Mouse (Mus musculus) hindbrain, embryonic 15.5 days (tissue): Measurements from ENCODE around the gene Crtap. TPM values are rescaled to one million over a fixed set of nuclear protein-coding genes. Genes with fewer than 3 reads are reported as not detected.
A peak's percentile ranks its signal among the peaks of the same experiment; 100 is the strongest.
"Not testable (repeated sequence)": the region's sequence is repeated elsewhere in the genome, so short reads cannot be mapped to it uniquely, and the experiment has no call there.

ENCODE experiments used
- ATAC-seq: fragments of 200-750 bp; cut with Nextera tagmentation; 2 replicates; pipeline ENCODE4 v1.8.0; 2017; ENCODE audit warnings: low read depth, moderate number of reproducible peaks, moderate TSS enrichment; ENCODE audit not compliant: low FRiP score
- H3K27ac ChIP-seq: fragments of 300-500 bp; sonication (generic); replicated peaks from 2 replicates; pipeline ENCODE4 v1.5.1; 2015; ENCODE audit warnings: mild to moderate bottlenecking, inconsistent platforms
- H3K27me3 ChIP-seq: fragments of 300-500 bp; sonication (generic); 2 replicates; pipeline ENCODE4 v1.6.1; 2015; ENCODE audit warnings: control low read depth, inconsistent platforms
- H3K36me3 ChIP-seq: fragments of 300-500 bp; sonication (generic); 2 replicates; pipeline ENCODE4 v1.6.1; 2015; ENCODE audit warnings: control low read depth, inconsistent platforms
- H3K4me1 ChIP-seq: fragments of 300-500 bp; sonication (generic); replicated peaks from 2 replicates; pipeline ENCODE4 v1.6.1; 2015; ENCODE audit warnings: control low read depth, inconsistent platforms
- H3K4me2 ChIP-seq: fragments of 300-500 bp; sonication (generic); 2 replicates; pipeline ENCODE4 v1.6.1; 2015; ENCODE audit warnings: moderate library complexity, mild to moderate bottlenecking, inconsistent platforms
- H3K4me3 ChIP-seq: fragments of 300-500 bp; sonication (generic); 2 replicates; pipeline ENCODE4 v1.5.1; 2015; ENCODE audit warnings: mild to moderate bottlenecking, inconsistent platforms
- H3K9ac ChIP-seq: fragments of 300-500 bp; sonication (generic); 2 replicates; pipeline ENCODE4 v1.6.1; 2015; ENCODE audit warnings: inconsistent platforms
- H3K9me3 ChIP-seq: fragments of 300-500 bp; sonication (generic); 2 replicates; pipeline ENCODE4 v1.6.1; 2016; ENCODE audit warnings: control low read depth, inconsistent platforms
- WGBS: fragments of 180-500 bp; shearing (Covaris S2); methylation state at CpG from one replicate; pipeline ENCODE4 v1.1.7; 2015; 5-methylcytosine and 5-hydroxymethylcytosine counted together
- polyA plus RNA-seq: library from polyadenylated mRNA; unstranded; fragments of >200 nt; fragmentation: Nextera tagmentation; extraction: Ambion mirVana; gene quantifications from 2 replicates; pipeline ENCODE4 v1.2.1, GENCODE M21; 2015

The Crtap gene
- polyA plus RNA-seq, 1 experiment from 2014 or later: 32.0 TPM

- Histone ChIP-seq H3K27me3 (no peaks in the 10 kb centered on the region), H3K9ac (no peak overlapping the region), H3K4me3 (no peak overlapping the region), H3K27ac (no peak overlapping the region), H3K4me2 (no peak overlapping the region), H3K4me1 (no peaks in the 10 kb centered on the region), H3K36me3 (peaks cover 7% of the 10 kb centered on the region; the same call in 1 of the 2 replicates), H3K9me3 (no peaks in the 10 kb centered on the region)
- WGBS: 89% methylated on average over 12 of the region's 12 CpGs
- no peak for ATAC-seq
These were observed 23.4 kb upstream of the Crtap start for GRCm38 (mm10) chr9:114413866-114414265.

- Histone ChIP-seq H3K27me3 (no peaks in the 10 kb centered on the region), H3K27ac (no peak overlapping the region), H3K4me1 (no peaks in the 10 kb centered on the region), H3K9ac (no peak overlapping the region), H3K36me3 (peaks cover 8% of the 10 kb centered on the region; the same call in 1 of the 2 replicates), H3K9me3 (no peaks in the 10 kb centered on the region), H3K4me2 (no peak overlapping the region), H3K4me3 (no peak overlapping the region)
- 95% methylated on average over 9 of the region's 9 CpGs for WGBS
- ATAC-seq: no peak
These were observed 21.9 kb upstream of the Crtap start for GRCm38 (mm10) chr9:114412406-114412805.

- H3K36me3 ChIP-seq: peaks cover 11% of the 10 kb centered on the region; the same call in 1 of the 2 replicates
- H3K9me3 ChIP-seq: no peaks in the 10 kb centered on the region
- no peak overlapping the region for H3K4me3 ChIP-seq
- WGBS: 89% methylated on average over 5 of the region's 5 CpGs
- no peak overlapping the region for H3K4me2 ChIP-seq
- H3K4me1 ChIP-seq: no peaks in the 10 kb centered on the region
- no peak overlapping the region for H3K27ac ChIP-seq
- ATAC-seq: no peak
- H3K27me3 ChIP-seq: no peaks in the 10 kb centered on the region
- H3K9ac ChIP-seq: no peak overlapping the region
These were observed 20.8 kb upstream of the Crtap start for GRCm38 (mm10) chr9:114411295-114411694.

GRCm38 (mm10) chr9:114410313-114410862, 19.9 kb upstream of the Crtap start:
- Histone ChIP-seq H3K36me3 (peaks cover 20% of the 10 kb centered on the region), H3K9ac (no peak overlapping the region), H3K27me3 (no peaks in the 10 kb centered on the region), H3K9me3 (no peaks in the 10 kb centered on the region), H3K4me1 (no peaks in the 10 kb centered on the region), H3K4me3 (no peak overlapping the region), H3K4me2 (no peak overlapping the region), H3K27ac (no peak overlapping the region)
- WGBS: 96% methylated on average over 11 of the region's 11 CpGs
- no peak for ATAC-seq

- Histone ChIP-seq H3K27me3 (no peaks in the 10 kb centered on the region), H3K4me3 (no peak overlapping the region), H3K9me3 (no peaks in the 10 kb centered on the region), H3K4me2 (no peak overlapping the region), H3K36me3 (peaks cover 27% of the 10 kb centered on the region), H3K4me1 (no peaks in the 10 kb centered on the region), H3K27ac (no peak overlapping the region), H3K9ac (no peak overlapping the region)
- WGBS: 83% methylated on average over 2 of the region's 2 CpGs
- no peak for ATAC-seq
These were observed 17.2 kb upstream of the Crtap start for GRCm38 (mm10) chr9:114407676-114408075.

GRCm38 (mm10) chr9:114401685-114402080, 11.2 kb upstream of the Crtap start:
- H3K4me1 ChIP-seq: peaks cover 15% of the 10 kb centered on the region
- ATAC-seq: no peak
- WGBS: 2% methylated on average over 16 of the region's 16 CpGs

GRCm38 (mm10) chr9:114400949-114401684, 10.6 kb upstream of the Crtap start, which contains the start of the genes Glb1 and Tmppe:
TSS of gene Glb1 (plus strand) at chr9:114401076.
TSS of gene Tmppe (plus strand) at chr9:114401105.
- H3K4me2 ChIP-seq: peak within 1 kb of the TSS; percentile 90
- H3K4me1 ChIP-seq: peaks cover 15% of the 10 kb centered on the region
- peaks cover 14% of the 10 kb centered on the region for H3K36me3 ChIP-seq
- H3K27ac ChIP-seq: peak within 1 kb of the TSS; percentile 86
- H3K9me3 ChIP-seq: no peaks in the 10 kb centered on the region
- no peaks in the 10 kb centered on the region for H3K27me3 ChIP-seq
- peak; percentile 98 for ATAC-seq
- WGBS: 1% methylated on average over 71 of the region's 73 CpGs
- H3K4me3 ChIP-seq: peak within 1 kb of the TSS; percentile 64
- H3K9ac ChIP-seq: peak within 1 kb of the TSS; percentile 67

More at GRCm38 (mm10) chr9:114401685-114402080, 11.2 kb upstream of the Crtap start:
- peaks cover 16% of the 10 kb centered on the region for H3K36me3 ChIP-seq
- H3K4me2 ChIP-seq: peak overlapping the region; percentile 90
- no peaks in the 10 kb centered on the region for H3K27me3 ChIP-seq
- H3K9ac ChIP-seq: peak overlapping the region; percentile 67
- no peaks in the 10 kb centered on the region for H3K9me3 ChIP-seq
- peak overlapping the region; percentile 64 for H3K4me3 ChIP-seq
- H3K27ac ChIP-seq: peak overlapping the region; percentile 86

GRCm38 (mm10) chr9:114400588-114400948, 10.1 kb upstream of the Crtap start:
- WGBS: 24% methylated on average over 5 of the region's 5 CpGs
- Histone ChIP-seq H3K4me3 (peak overlapping the region; percentile 64), H3K27ac (peak overlapping the region; percentile 86), H3K36me3 (peaks cover 8% of the 10 kb centered on the region), H3K9me3 (no peaks in the 10 kb centered on the region), H3K9ac (peak overlapping the region; percentile 67), H3K4me1 (peaks cover 15% of the 10 kb centered on the region), H3K27me3 (no peaks in the 10 kb centered on the region), H3K4me2 (peak overlapping the region; percentile 90)
- ATAC-seq: no peak; the same call in none of the 2 replicates

GRCm38 (mm10) chr9:114399680-114400079, 9.2 kb upstream of the Crtap start:
- Histone ChIP-seq H3K27ac (no peak overlapping the region), H3K4me1 (peaks cover 15% of the 10 kb centered on the region), H3K27me3 (no peaks in the 10 kb centered on the region), H3K36me3 (no peaks in the 10 kb centered on the region), H3K4me3 (no peak overlapping the region), H3K4me2 (no peak overlapping the region), H3K9me3 (no peaks in the 10 kb centered on the region), H3K9ac (no peak overlapping the region)
- ATAC-seq: no peak
- 93% methylated on average over 12 of the region's 12 CpGs for WGBS

- no peaks in the 10 kb centered on the region for H3K9me3 ChIP-seq
- H3K36me3 ChIP-seq: no peaks in the 10 kb centered on the region
- H3K27me3 ChIP-seq: no peaks in the 10 kb centered on the region
- H3K4me1 ChIP-seq: peaks cover 7% of the 10 kb centered on the region
- H3K4me2 ChIP-seq: no peak overlapping the region
- H3K27ac ChIP-seq: no peak overlapping the region
- no peak for ATAC-seq
- no peak overlapping the region for H3K9ac ChIP-seq
- 93% methylated on average over 4 of the region's 4 CpGs for WGBS
- H3K4me3 ChIP-seq: no peak overlapping the region
These were observed 4.8 kb upstream of the Crtap start for GRCm38 (mm10) chr9:114395258-114395657.

- no peak overlapping the region for H3K4me3 ChIP-seq
- H3K4me1 ChIP-seq: peaks cover 9% of the 10 kb centered on the region
- H3K27ac ChIP-seq: no peak overlapping the region
- H3K36me3 ChIP-seq: no peaks in the 10 kb centered on the region
- 87% methylated on average over 8 of the region's 8 CpGs for WGBS
- H3K4me2 ChIP-seq: no peak overlapping the region
- ATAC-seq: no peak
- no peaks in the 10 kb centered on the region for H3K27me3 ChIP-seq
- no peak overlapping the region for H3K9ac ChIP-seq
- H3K9me3 ChIP-seq: no peaks in the 10 kb centered on the region
These were observed 4.2 kb upstream of the Crtap start for GRCm38 (mm10) chr9:114394677-114395076.

- not testable (repeated sequence) for ATAC-seq, H3K4me2 ChIP-seq, H3K27ac ChIP-seq, H3K9ac ChIP-seq, H3K9me3 ChIP-seq, H3K36me3 ChIP-seq, H3K4me3 ChIP-seq, H3K27me3 ChIP-seq
- peaks cover 11% of the 10 kb centered on the region for H3K4me1 ChIP-seq
- WGBS: 75% methylated on average over 6 of the region's 6 CpGs
These were observed 3.7 kb upstream of the Crtap start for GRCm38 (mm10) chr9:114394136-114394535.
